In genomic region chr3:38131176-38131886, GRCm38 (mm10) we compare ENCODE assay signal across 15 mouse cellular contexts.
DNase-seq lines count a peak whose midpoint lies in the region; ATAC-seq and TF ChIP-seq lines count a peak whose summit lies in the region.
"Had no signal": no experiment of that assay in that cellular context is flagged by ENCODE, and none has a peak within 500 bp of the region (broad histone marks: within the 10 kb centered on the region; RNA-seq: fewer than 3 reads in every experiment).

No protein-coding gene starts in this region.

- H3K4me1 ChIP-seq in lung, postnatal 0 days (ENCODE audit: insufficient read depth, low read depth, low read length) = peaks cover 3% of the 10 kb centered on the region; the same call in 1 of the 2 replicates
- H3K4me1 ChIP-seq in kidney, embryonic 16.5 days (ENCODE audit: insufficient read depth, low read length) = peaks cover 48% of the 10 kb centered on the region
- H3K4me1 ChIP-seq in stomach, embryonic 15.5 days = no peaks in the 10 kb centered on the region; the same call in 1 of the 2 replicates
- H3K4me1 ChIP-seq in forebrain, embryonic 11.5 days (replicated peaks; ENCODE audit: control insufficient read depth, insufficient read depth, low read length) = no peaks in the 10 kb centered on the region
- H3K4me1 ChIP-seq: heart, embryonic 10.5 days; neural tube, embryonic 13.5 days had no signal

- no peak overlapping the region for H3K4me2 ChIP-seq in lung, postnatal 0 days (replicated peaks; ENCODE audit: low read depth, low read length)
- no peak overlapping the region for H3K4me2 ChIP-seq in kidney, embryonic 16.5 days (replicated peaks; ENCODE audit: low read depth, low read length)
- no peak overlapping the region for H3K4me2 ChIP-seq in stomach, embryonic 15.5 days
- H3K4me2 ChIP-seq in forebrain, embryonic 11.5 days (ENCODE audit: low read depth, low read length, severe bottlenecking) = no peak overlapping the region
- H3K4me2 ChIP-seq: neural tube, embryonic 13.5 days had no signal

- DNase-seq in lung, postnatal 0 days (ENCODE audit: low spot score) = no peak
- no peak for DNase-seq in lung, postnatal 14 days
- peak; percentile 32 for DNase-seq in adipocyte (ENCODE audit: low spot score)
- DNase-seq in forebrain, embryonic 11.5 days (ENCODE audit: low spot score) = no peak
- no peak for DNase-seq in heart, postnatal 25 days (ENCODE audit: low spot score)
- DNase-seq: adrenal gland, postnatal 14 days; cerebellum, adult 9-11 months; layer of hippocampus, adult 9-11 months; lung, adult 18-20 months; spleen, adult 18-20 months had no signal

- no peaks in the 10 kb centered on the region for H3K27me3 ChIP-seq in lung, postnatal 0 days (replicated peaks; ENCODE audit: insufficient read depth, low read length)
- H3K27me3 ChIP-seq in kidney, embryonic 16.5 days (ENCODE audit: insufficient read depth, low read length) = no peaks in the 10 kb centered on the region
- H3K27me3 ChIP-seq in stomach, embryonic 15.5 days (replicated peaks) = no peaks in the 10 kb centered on the region
- no peaks in the 10 kb centered on the region for H3K27me3 ChIP-seq in forebrain, embryonic 11.5 days (ENCODE audit: control insufficient read depth, insufficient read depth, low read length)
- H3K27me3 ChIP-seq: neural tube, embryonic 13.5 days had no signal

- H3K36me3 ChIP-seq in lung, postnatal 0 days (ENCODE audit: insufficient read depth, low read length) = no peaks in the 10 kb centered on the region
- H3K36me3 ChIP-seq in kidney, embryonic 16.5 days (ENCODE audit: insufficient read depth, low read length) = no peaks in the 10 kb centered on the region
- no peaks in the 10 kb centered on the region for H3K36me3 ChIP-seq in stomach, embryonic 15.5 days
- H3K36me3 ChIP-seq in forebrain, embryonic 11.5 days (ENCODE audit: control insufficient read depth, insufficient read depth, low read length) = no peaks in the 10 kb centered on the region
- H3K36me3 ChIP-seq: heart, embryonic 10.5 days; neural tube, embryonic 13.5 days had no signal

- intact Hi-C loops in heart, postnatal 25 days (cut with DNase I) = no loop called here

- H3K9ac ChIP-seq in lung, postnatal 0 days (replicated peaks; ENCODE audit: low read depth) = no peak overlapping the region
- no peak overlapping the region for H3K9ac ChIP-seq in kidney, embryonic 16.5 days (replicated peaks; ENCODE audit: low read length)
- no peak overlapping the region for H3K9ac ChIP-seq in stomach, embryonic 15.5 days
- H3K9ac ChIP-seq in forebrain, embryonic 11.5 days (ENCODE audit: low read length) = no peak overlapping the region
- H3K9ac ChIP-seq: neural tube, embryonic 13.5 days had no signal

- TF ChIP-seq EP300 in lung, postnatal 0 days (IDR thresholded peaks at IDR 0.05) = 0 out of 2 replicates have a peak, but pooled peaks have one; percentile 6

- no peak for TF ChIP-seq CTCF in lung, postnatal 0 days (IDR thresholded peaks at IDR 0.05)

- H3K27ac ChIP-seq in lung, postnatal 0 days (ENCODE audit: low read length) = no peak overlapping the region
- H3K27ac ChIP-seq in kidney, embryonic 16.5 days (ENCODE audit: low read length) = peak overlapping the region; percentile 54
- H3K27ac ChIP-seq in stomach, embryonic 15.5 days = no peak overlapping the region
- H3K27ac ChIP-seq in forebrain, embryonic 11.5 days (ENCODE audit: low read depth, low read length) = no peak overlapping the region
- H3K27ac ChIP-seq: heart, embryonic 10.5 days; neural tube, embryonic 13.5 days had no signal

- H3K4me3 ChIP-seq in lung, postnatal 0 days (ENCODE audit: low read depth, low read length) = no peak overlapping the region
- H3K4me3 ChIP-seq in kidney, embryonic 16.5 days (ENCODE audit: low read length) = no peak overlapping the region
- H3K4me3 ChIP-seq in stomach, embryonic 15.5 days (replicated peaks) = no peak overlapping the region
- H3K4me3 ChIP-seq in forebrain, embryonic 11.5 days (ENCODE audit: low read depth, low read length) = no peak overlapping the region
- H3K4me3 ChIP-seq: heart, embryonic 10.5 days; neural tube, embryonic 13.5 days had no signal

- H3K9me3 ChIP-seq in lung, postnatal 0 days (ENCODE audit: low read length) = no peaks in the 10 kb centered on the region
- no peaks in the 10 kb centered on the region for H3K9me3 ChIP-seq in kidney, embryonic 16.5 days (ENCODE audit: low read length)
- H3K9me3 ChIP-seq in stomach, embryonic 15.5 days = no peaks in the 10 kb centered on the region
- H3K9me3 ChIP-seq in forebrain, embryonic 11.5 days (ENCODE audit: control insufficient read depth, low read length) = no peaks in the 10 kb centered on the region
- H3K9me3 ChIP-seq: heart, embryonic 10.5 days; neural tube, embryonic 13.5 days had no signal

- 76% methylated on average over 12 of the region's 12 CpGs for WGBS in lung, postnatal 0 days
- WGBS in kidney, embryonic 16.5 days = 65% methylated on average over 12 of the region's 12 CpGs
- WGBS in stomach, embryonic 15.5 days = 67% methylated on average over 12 of the region's 12 CpGs
- 90% methylated on average over 12 of the region's 12 CpGs for WGBS in forebrain, embryonic 11.5 days

- no peak for ATAC-seq in lung, postnatal 0 days
- peak; percentile 72 for ATAC-seq in kidney, embryonic 16.5 days (ENCODE audit: low FRiP score, low TSS enrichment)
- ATAC-seq in stomach, embryonic 15.5 days (ENCODE audit: insufficient read depth, low FRiP score, low read depth) = peak; percentile 53; the same call in 1 of the 2 replicates
- ATAC-seq in forebrain, embryonic 11.5 days (replicated peaks; ENCODE audit: low FRiP score) = no peak
- ATAC-seq: midbrain, embryonic 16.5 days had no signal

Comparison
In these comparisons a context has a peak if more than half of its experiments do, and no peak if none do; other contexts are left out.
1. ATAC-seq: peak in kidney, embryonic 16.5 days (single experiment) and stomach, embryonic 15.5 days (single experiment); none in lung, postnatal 0 days (single experiment) and forebrain, embryonic 11.5 days (single experiment).